Mouse (Mus musculus): ENCODE measurements at regions not wholly inside any gene's neighbourhood (a gene's known extent, or its start where the extent isn't known, plus 50 kb on each side); places are given as distances from the start of the nearest gene placed in this dataset.

DNA sequence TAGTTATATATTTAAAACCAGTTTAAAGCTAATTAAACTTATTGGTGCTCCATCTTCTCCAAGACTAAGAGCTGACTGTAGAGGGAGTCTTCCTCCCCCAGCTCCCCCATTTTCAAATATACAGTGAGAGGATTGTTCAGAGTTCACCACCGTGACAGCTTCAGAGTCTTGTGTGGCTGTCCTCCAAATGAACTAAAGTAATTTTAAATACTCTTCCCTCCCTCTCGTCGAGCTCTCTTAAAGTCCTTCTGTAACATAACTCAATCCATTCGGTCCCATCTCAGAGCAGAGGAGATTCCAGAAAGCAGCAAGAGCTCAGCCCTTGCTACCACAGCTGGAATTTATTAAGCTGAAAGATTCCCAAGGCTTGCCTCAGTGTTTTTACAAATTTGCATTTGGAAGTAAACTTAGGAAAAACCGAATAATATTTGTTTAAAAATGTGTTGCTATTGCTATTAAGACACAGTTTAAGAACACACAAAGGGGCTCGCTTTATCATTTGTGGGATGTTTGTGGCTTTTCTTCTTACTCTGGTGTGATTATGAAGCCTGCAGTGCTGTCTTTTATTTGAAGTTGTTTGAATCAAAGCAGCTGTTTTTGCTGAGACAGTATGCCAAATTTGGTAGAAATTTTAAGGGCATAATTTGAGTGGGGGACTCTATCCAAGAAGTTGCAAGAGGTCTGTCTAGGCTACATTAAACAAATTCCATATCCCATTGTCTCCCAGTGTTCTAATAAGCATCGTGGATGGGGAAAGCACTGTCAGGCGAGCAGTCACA, 559.0 kb upstream of the Nrsn1 start:
- peak; percentile 90 for ATAC-seq (ENCODE audit: insufficient read depth, low FRiP score)
- Histone ChIP-seq H3K4me3 (replicated peaks; ENCODE audit: low read length) (no peak overlapping the region), H3K36me3 (ENCODE audit: control insufficient read depth, insufficient read depth, low read length) (no peaks in the 10 kb centered on the region), H3K9ac (ENCODE audit: low read length) (no peak overlapping the region), H3K4me1 (ENCODE audit: control insufficient read depth, insufficient read depth, low read length) (no peaks in the 10 kb centered on the region; the same call in 1 of the 2 replicates), H3K27me3 (ENCODE audit: control insufficient read depth, insufficient read depth, low read length) (no peaks in the 10 kb centered on the region), H3K4me2 (ENCODE audit: low read depth, low read length) (no peak overlapping the region), H3K27ac (ENCODE audit: low read length) (peak overlapping the region; percentile 83; the same call in 1 of the 2 replicates), H3K9me3 (replicated peaks; ENCODE audit: control insufficient read depth, low read length) (no peaks in the 10 kb centered on the region)
- 35% methylated on average over 8 of the region's 8 CpGs for WGBS

- H3K4me1 ChIP-seq (ENCODE audit: control insufficient read depth, insufficient read depth, low read length): peaks cover 3% of the 10 kb centered on the region; the same call in 1 of the 2 replicates
- no peak overlapping the region for H3K4me2 ChIP-seq (ENCODE audit: low read depth, low read length)
- no peak overlapping the region for H3K27ac ChIP-seq (ENCODE audit: low read length)
- no peaks in the 10 kb centered on the region for H3K9me3 ChIP-seq (replicated peaks; ENCODE audit: control insufficient read depth, low read length)
- 43% methylated on average over 2 of the region's 2 CpGs for WGBS
- H3K27me3 ChIP-seq (ENCODE audit: control insufficient read depth, insufficient read depth, low read length): no peaks in the 10 kb centered on the region
- H3K36me3 ChIP-seq (ENCODE audit: control insufficient read depth, insufficient read depth, low read length): no peaks in the 10 kb centered on the region
- H3K9ac ChIP-seq (ENCODE audit: low read length): no peak overlapping the region
- no peak overlapping the region for H3K4me3 ChIP-seq (replicated peaks; ENCODE audit: low read length)
- no peak for ATAC-seq (ENCODE audit: insufficient read depth, low FRiP score)
Measured at GRCm38 (mm10) chr13:25808564-25809253, 538.4 kb upstream of the Nrsn1 start.

- WGBS: 40% methylated on average over 2 of the region's 2 CpGs
- Histone ChIP-seq H3K4me1 (ENCODE audit: control insufficient read depth, insufficient read depth, low read length) (no peaks in the 10 kb centered on the region), H3K36me3 (ENCODE audit: control insufficient read depth, insufficient read depth, low read length) (no peaks in the 10 kb centered on the region), H3K27me3 (ENCODE audit: control insufficient read depth, insufficient read depth, low read length) (no peaks in the 10 kb centered on the region), H3K27ac (ENCODE audit: low read length) (no peak overlapping the region), H3K4me3 (replicated peaks; ENCODE audit: low read length) (no peak overlapping the region), H3K9ac (ENCODE audit: low read length) (no peak overlapping the region), H3K4me2 (ENCODE audit: low read depth, low read length) (no peak overlapping the region), H3K9me3 (replicated peaks; ENCODE audit: control insufficient read depth, low read length) (no peaks in the 10 kb centered on the region)
- ATAC-seq (ENCODE audit: insufficient read depth, low FRiP score): no peak
Measured at GRCm38 (mm10) chr13:25793216-25793803, 523.0 kb upstream of the Nrsn1 start.

DNA sequence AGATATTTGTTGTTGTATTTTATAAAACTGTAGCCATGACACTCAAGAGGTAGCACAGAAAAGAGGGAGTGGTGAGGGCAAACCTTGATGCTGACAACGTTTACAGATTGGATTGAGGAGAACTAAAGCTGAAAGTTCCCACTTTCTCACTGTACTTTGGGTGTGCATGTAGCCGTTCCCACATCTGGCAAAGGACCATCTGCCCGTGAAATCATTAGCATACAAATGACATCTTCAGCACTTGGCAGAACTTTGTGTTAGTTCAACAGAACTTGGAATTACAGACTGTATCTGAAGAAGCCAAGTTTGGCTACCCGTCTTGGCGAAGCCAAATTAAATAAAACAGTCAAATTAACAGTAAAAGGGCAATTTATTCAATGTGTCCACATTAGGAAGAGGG, 510.9 kb upstream of the Nrsn1 start:
- Histone ChIP-seq H3K9ac (ENCODE audit: low read length) (no peak overlapping the region), H3K9me3 (replicated peaks; ENCODE audit: control insufficient read depth, low read length) (no peaks in the 10 kb centered on the region), H3K4me3 (replicated peaks; ENCODE audit: low read length) (no peak overlapping the region), H3K36me3 (ENCODE audit: control insufficient read depth, insufficient read depth, low read length) (no peaks in the 10 kb centered on the region), H3K4me2 (ENCODE audit: low read depth, low read length) (no peak overlapping the region), H3K27me3 (ENCODE audit: control insufficient read depth, insufficient read depth, low read length) (no peaks in the 10 kb centered on the region), H3K27ac (ENCODE audit: low read length) (no peak overlapping the region), H3K4me1 (ENCODE audit: control insufficient read depth, insufficient read depth, low read length) (no peaks in the 10 kb centered on the region)
- no peak for ATAC-seq (ENCODE audit: insufficient read depth, low FRiP score)
- WGBS: 64% methylated on average over 5 of the region's 5 CpGs

- Histone ChIP-seq H3K27ac (ENCODE audit: low read length) (no peak overlapping the region), H3K4me1 (ENCODE audit: control insufficient read depth, insufficient read depth, low read length) (no peaks in the 10 kb centered on the region), H3K9me3 (replicated peaks; ENCODE audit: control insufficient read depth, low read length) (no peaks in the 10 kb centered on the region), H3K36me3 (ENCODE audit: control insufficient read depth, insufficient read depth, low read length) (no peaks in the 10 kb centered on the region), H3K4me3 (replicated peaks; ENCODE audit: low read length) (no peak overlapping the region), H3K9ac (ENCODE audit: low read length) (no peak overlapping the region), H3K4me2 (ENCODE audit: low read depth, low read length) (no peak overlapping the region), H3K27me3 (ENCODE audit: control insufficient read depth, insufficient read depth, low read length) (no peaks in the 10 kb centered on the region)
- 76% methylated on average over 3 of the region's 3 CpGs for WGBS
- ATAC-seq (ENCODE audit: insufficient read depth, low FRiP score): no peak
Measured at GRCm38 (mm10) chr13:25777706-25778105, 507.4 kb upstream of the Nrsn1 start.

DNA sequence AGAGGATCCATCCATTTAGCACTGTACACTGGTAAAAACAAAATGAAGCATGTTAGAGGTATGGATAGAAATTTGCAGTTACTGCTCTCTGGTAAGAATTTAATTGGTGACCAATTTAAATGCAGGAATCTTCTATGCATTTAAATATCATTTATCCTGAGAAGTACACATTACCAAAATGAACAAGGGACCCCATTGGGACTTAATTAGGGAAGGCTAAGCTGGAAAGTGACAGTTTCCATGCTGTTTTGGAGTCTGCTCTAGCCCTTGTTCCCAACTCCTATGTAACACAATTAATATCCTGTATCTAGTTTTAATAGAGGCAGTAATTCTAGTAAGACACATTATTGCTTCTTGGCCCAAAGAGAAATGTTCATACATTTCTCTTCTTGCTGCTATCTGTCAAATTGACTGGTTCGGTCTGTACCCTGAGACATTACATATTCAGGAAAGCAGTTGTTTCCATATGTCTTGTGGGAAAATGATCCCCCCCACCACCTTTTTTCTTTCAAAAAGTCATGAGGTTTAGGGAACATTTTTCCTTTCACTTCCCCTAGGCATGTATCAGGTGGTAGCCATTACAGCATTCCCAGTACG, 504.4 kb upstream of the Nrsn1 start:
- 60% methylated on average over 2 of the region's 2 CpGs for WGBS
- no peak for ATAC-seq (ENCODE audit: insufficient read depth, low FRiP score)

DNA sequence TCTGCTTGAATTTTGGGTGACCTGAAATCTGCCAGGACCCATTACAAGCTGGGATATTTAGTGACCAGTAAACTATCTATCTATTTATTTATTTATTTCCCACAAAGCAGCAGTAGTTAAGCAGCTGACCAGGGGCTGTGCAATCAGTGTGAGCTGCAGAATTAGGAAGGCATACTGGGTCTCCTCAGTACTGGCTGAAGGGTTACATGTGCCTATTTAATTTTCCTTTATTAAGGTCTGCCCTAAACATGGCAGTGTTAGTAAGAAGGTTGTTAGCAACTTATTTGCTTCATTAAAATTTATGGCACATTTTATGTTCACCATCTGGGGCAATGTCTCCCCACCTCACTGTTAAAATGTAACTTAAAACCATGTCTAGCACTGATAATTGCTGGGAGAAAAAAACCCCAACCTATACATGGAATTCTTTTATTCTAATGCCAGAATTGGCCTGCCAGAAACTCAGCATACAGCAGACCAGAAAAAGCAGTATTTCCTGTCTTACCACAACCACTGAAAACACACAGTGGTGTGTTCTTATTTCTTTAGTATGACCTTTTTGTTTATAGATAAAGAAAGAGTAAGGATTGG, 484.3 kb upstream of the Nrsn1 start:
- Histone ChIP-seq H3K4me2 (ENCODE audit: low read depth, low read length) (no peak overlapping the region), H3K4me3 (replicated peaks; ENCODE audit: low read length) (no peak overlapping the region), H3K36me3 (ENCODE audit: control insufficient read depth, insufficient read depth, low read length) (no peaks in the 10 kb centered on the region), H3K27me3 (ENCODE audit: control insufficient read depth, insufficient read depth, low read length) (no peaks in the 10 kb centered on the region), H3K4me1 (ENCODE audit: control insufficient read depth, insufficient read depth, low read length) (no peaks in the 10 kb centered on the region), H3K27ac (ENCODE audit: low read length) (no peak overlapping the region), H3K9ac (ENCODE audit: low read length) (no peak overlapping the region), H3K9me3 (replicated peaks; ENCODE audit: control insufficient read depth, low read length) (no peaks in the 10 kb centered on the region)
- ATAC-seq (ENCODE audit: insufficient read depth, low FRiP score): no peak

More for the DNA sequence above, 504.4 kb upstream of the Nrsn1 start:
- Histone ChIP-seq H3K4me1 (ENCODE audit: control insufficient read depth, insufficient read depth, low read length) (no peaks in the 10 kb centered on the region), H3K9ac (ENCODE audit: low read length) (no peak overlapping the region), H3K9me3 (replicated peaks; ENCODE audit: control insufficient read depth, low read length) (no peaks in the 10 kb centered on the region), H3K27ac (ENCODE audit: low read length) (no peak overlapping the region; the same call in 1 of the 2 replicates), H3K27me3 (ENCODE audit: control insufficient read depth, insufficient read depth, low read length) (no peaks in the 10 kb centered on the region), H3K4me2 (ENCODE audit: low read depth, low read length) (no peak overlapping the region), H3K4me3 (replicated peaks; ENCODE audit: low read length) (no peak overlapping the region), H3K36me3 (ENCODE audit: control insufficient read depth, insufficient read depth, low read length) (no peaks in the 10 kb centered on the region)

- Histone ChIP-seq H3K27ac (ENCODE audit: low read length) (no peak overlapping the region), H3K4me2 (ENCODE audit: low read depth, low read length) (no peak overlapping the region), H3K27me3 (ENCODE audit: control insufficient read depth, insufficient read depth, low read length) (no peaks in the 10 kb centered on the region), H3K9ac (ENCODE audit: low read length) (no peak overlapping the region), H3K4me1 (ENCODE audit: control insufficient read depth, insufficient read depth, low read length) (no peaks in the 10 kb centered on the region), H3K36me3 (ENCODE audit: control insufficient read depth, insufficient read depth, low read length) (no peaks in the 10 kb centered on the region), H3K9me3 (replicated peaks; ENCODE audit: control insufficient read depth, low read length) (no peaks in the 10 kb centered on the region), H3K4me3 (replicated peaks; ENCODE audit: low read length) (no peak overlapping the region)
- ATAC-seq (ENCODE audit: insufficient read depth, low FRiP score): no peak
- 39% methylated on average over 4 of the region's 4 CpGs for WGBS
Measured at GRCm38 (mm10) chr13:25751409-25751777, 481.1 kb upstream of the Nrsn1 start.

All from stomach, embryonic 16.5 days (tissue).